Mouse (Mus musculus) heart, embryonic 12.5 days (tissue): ENCODE results near the gene P2rx2. TPM values are rescaled to one million over a fixed set of nuclear protein-coding genes. Genes with fewer than 3 reads are reported as not detected.

Experiments
- ATAC-seq: fragments of 200-750 bp; cut with Nextera tagmentation; 2 replicates; pipeline ENCODE4 v1.8.0; 2017; ENCODE audit warnings: moderate TSS enrichment, moderate library complexity; ENCODE audit not compliant: insufficient number of reproducible peaks, low FRiP score
- H3K27ac ChIP-seq: fragments of 300-500 bp; sonication (generic); 2 replicates; pipeline ENCODE4 v1.5.1; 2016; ENCODE audit warnings: mild to moderate bottlenecking, moderate library complexity; ENCODE audit not compliant: poor library complexity, severe bottlenecking
- H3K27me3 ChIP-seq: fragments of 300-500 bp; sonication (generic); replicated peaks from 2 replicates; pipeline ENCODE4 v1.6.1; 2016; ENCODE audit warnings: mild to moderate bottlenecking, moderate library complexity
- H3K36me3 ChIP-seq: fragments of 300-500 bp; sonication (generic); 2 replicates; pipeline ENCODE4 v1.6.1; 2016; ENCODE audit warnings: mild to moderate bottlenecking, moderate library complexity
- H3K4me1 ChIP-seq: fragments of 300-500 bp; sonication (generic); replicated peaks from 2 replicates; pipeline ENCODE4 v1.6.1; 2016; ENCODE audit warnings: mild to moderate bottlenecking
- H3K4me2 ChIP-seq: fragments of 300-500 bp; sonication (generic); 2 replicates; pipeline ENCODE4 v1.6.1; 2016; ENCODE audit warnings: mild to moderate bottlenecking, moderate library complexity
- H3K4me3 ChIP-seq: fragments of 300-500 bp; sonication (generic); 2 replicates; pipeline ENCODE4 v1.5.1; 2016; ENCODE audit warnings: mild to moderate bottlenecking
- H3K9ac ChIP-seq: fragments of 300-500 bp; sonication (generic); 2 replicates; pipeline ENCODE4 v1.6.1; 2016; ENCODE audit warnings: mild to moderate bottlenecking, moderate library complexity
- H3K9me3 ChIP-seq: fragments of 300-500 bp; sonication (generic); replicated peaks from 2 replicates; pipeline ENCODE4 v1.6.1; 2016; ENCODE audit warnings: mild to moderate bottlenecking, moderate library complexity
- WGBS: fragments of 180-500 bp; shearing (Covaris S2); methylation state at CpG from one replicate; pipeline ENCODE4 v1.1.7; 2016; 5-methylcytosine and 5-hydroxymethylcytosine counted together
- polyA plus RNA-seq: library from polyadenylated mRNA; unstranded; fragments of >200 nt; fragmentation: Nextera tagmentation; extraction: Ambion mirVana; gene quantifications from 2 replicates; pipeline ENCODE4 v1.2.1, GENCODE M21; 2016

P2rx2 gene
- polyA plus RNA-seq: 0.22 TPM in 1 of 2 replicates, not detected in the other

DNA sequence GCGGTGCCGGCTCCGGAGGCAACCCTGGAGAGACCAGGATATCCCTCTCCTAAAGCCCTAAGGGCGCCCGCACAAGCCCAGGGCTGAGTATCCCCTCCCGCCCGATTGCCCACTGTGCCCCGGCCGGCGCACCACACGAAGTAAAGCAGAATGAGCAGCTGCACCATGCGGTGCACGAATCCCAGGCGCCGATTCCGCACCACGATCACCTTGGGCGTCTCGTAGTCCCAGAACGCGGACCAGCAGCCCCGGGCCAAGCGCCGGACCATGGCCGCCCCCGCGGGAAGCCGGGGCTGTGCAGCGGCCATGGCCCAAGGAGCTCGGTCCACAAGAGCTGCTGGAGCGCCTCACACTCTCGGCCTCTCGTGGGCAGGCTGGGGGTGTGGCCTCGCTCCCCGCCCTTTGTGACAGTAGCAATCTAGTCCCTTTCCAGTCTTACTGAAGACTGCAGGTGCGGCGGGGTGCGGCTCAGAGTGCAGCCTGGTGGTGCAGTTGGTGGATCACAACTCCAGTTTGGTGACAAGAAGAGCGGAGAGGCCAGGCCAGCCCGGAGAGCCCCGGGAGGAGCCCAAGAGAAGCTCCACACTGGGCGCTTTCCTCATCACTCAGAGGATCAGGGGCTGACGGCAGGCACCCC is at the start of gene P2rx2:
Gene P2rx2, minus strand, starts transcription at position 565 of the 637 bp plus-strand sequence.
- ATAC-seq: peak; percentile 55
- 3% methylated on average over 43 of the region's 43 CpGs for WGBS
- H3K27me3 ChIP-seq: peaks cover 60% of the 10 kb centered on the region

DNA sequence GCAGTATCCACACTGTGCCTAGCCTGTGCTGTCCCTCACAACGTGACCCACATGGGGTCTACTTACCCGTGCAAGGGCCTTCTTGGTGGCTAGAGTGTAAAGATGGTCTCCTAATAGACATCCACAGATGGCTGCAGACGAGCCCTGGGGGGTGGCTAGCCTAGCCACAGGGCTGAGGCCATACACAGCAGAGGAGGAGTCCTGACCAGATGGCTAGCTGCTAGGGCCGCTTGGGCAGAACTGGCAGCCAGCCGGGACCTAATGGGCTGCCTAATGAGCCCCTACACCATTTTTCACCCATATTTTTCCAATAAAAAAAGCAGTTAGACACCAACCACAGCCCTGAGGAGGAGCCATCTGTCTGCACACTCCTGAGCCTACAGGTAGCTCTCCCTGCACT is 49.7 kb upstream of the P2rx2 start:
- H3K4me3 ChIP-seq: no peak overlapping the region
- H3K27ac ChIP-seq: no peak overlapping the region
- no peak overlapping the region for H3K9ac ChIP-seq
- peaks cover 9% of the 10 kb centered on the region for H3K4me1 ChIP-seq
- H3K27me3 ChIP-seq: no peaks in the 10 kb centered on the region
- H3K36me3 ChIP-seq: 0 out of 2 replicates have a peak, but pooled peaks cover 9% of the 10 kb centered on the region
- 81% methylated on average over 5 of the region's 5 CpGs for WGBS
- no peak for ATAC-seq
- H3K9me3 ChIP-seq: no peaks in the 10 kb centered on the region
- H3K4me2 ChIP-seq: no peak overlapping the region

More for the DNA sequence above, at the start of gene P2rx2:
- Histone ChIP-seq H3K4me3 (peak within 1 kb of the TSS; percentile 49), H3K36me3 (0 out of 2 replicates have a peak, but pooled peaks cover 6% of the 10 kb centered on the region), H3K27ac (no peak within 1 kb of the TSS), H3K4me2 (peak within 1 kb of the TSS; percentile 92), H3K4me1 (peaks cover 16% of the 10 kb centered on the region), H3K9me3 (no peaks in the 10 kb centered on the region), H3K9ac (peak within 1 kb of the TSS; percentile 63; the same call in 1 of the 2 replicates)

DNA sequence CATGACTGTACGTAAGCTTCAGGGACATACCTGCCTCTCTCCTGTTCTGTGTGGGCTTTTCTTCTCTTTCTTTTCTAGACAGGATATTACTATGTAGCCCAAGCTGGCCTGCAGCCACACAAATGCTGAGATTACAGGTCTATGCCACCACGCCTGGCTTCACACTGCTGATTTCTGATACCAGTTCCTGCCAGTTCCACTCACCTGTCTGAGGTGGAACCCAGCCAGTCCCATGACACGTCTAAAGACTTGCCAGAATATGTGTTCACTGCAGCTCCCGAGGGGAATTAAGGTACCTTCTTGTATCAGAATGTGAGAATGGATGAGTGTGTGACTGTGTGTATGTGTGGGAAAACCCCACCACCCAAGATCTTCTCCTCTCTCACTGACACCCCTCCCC is 47.6 kb upstream of the P2rx2 start:
- Histone ChIP-seq H3K9me3 (no peaks in the 10 kb centered on the region), H3K27ac (no peak overlapping the region), H3K4me2 (no peak overlapping the region), H3K27me3 (peaks cover 9% of the 10 kb centered on the region), H3K4me1 (peaks cover 19% of the 10 kb centered on the region), H3K4me3 (no peak overlapping the region), H3K36me3 (0 out of 2 replicates have a peak, but pooled peaks cover 9% of the 10 kb centered on the region), H3K9ac (no peak overlapping the region)
- 81% methylated on average over 4 of the region's 4 CpGs for WGBS
- no peak for ATAC-seq

DNA sequence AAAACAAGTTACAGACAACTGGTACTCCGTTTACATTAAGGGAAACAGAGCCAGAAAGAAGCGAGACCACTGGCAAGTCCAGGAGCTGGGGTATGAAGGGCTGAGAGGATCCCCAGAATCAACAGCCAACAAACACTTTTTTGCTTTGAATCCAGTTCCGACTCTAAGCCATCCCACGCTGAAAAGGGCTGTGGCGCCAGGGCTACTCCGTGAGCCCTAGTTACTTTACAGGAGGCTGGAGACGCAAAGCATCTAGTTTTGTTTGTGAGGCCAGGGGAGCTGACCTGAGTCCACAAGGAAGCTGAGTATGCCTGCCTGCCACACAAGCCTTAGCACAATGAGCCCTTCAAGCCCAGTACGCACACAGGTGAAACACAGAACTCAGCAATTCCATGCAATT is 44.3 kb upstream of the P2rx2 start:
- Histone ChIP-seq H3K4me1 (peaks cover 27% of the 10 kb centered on the region), H3K36me3 (0 out of 2 replicates have a peak, but pooled peaks cover 1% of the 10 kb centered on the region), H3K27ac (no peak overlapping the region), H3K9ac (peak overlapping the region; percentile 64), H3K4me3 (peak overlapping the region; percentile 63), H3K4me2 (peak overlapping the region; percentile 85), H3K27me3 (peaks cover 15% of the 10 kb centered on the region), H3K9me3 (no peaks in the 10 kb centered on the region)
- ATAC-seq: no peak
- WGBS: 21% methylated on average over 8 of the region's 8 CpGs

DNA sequence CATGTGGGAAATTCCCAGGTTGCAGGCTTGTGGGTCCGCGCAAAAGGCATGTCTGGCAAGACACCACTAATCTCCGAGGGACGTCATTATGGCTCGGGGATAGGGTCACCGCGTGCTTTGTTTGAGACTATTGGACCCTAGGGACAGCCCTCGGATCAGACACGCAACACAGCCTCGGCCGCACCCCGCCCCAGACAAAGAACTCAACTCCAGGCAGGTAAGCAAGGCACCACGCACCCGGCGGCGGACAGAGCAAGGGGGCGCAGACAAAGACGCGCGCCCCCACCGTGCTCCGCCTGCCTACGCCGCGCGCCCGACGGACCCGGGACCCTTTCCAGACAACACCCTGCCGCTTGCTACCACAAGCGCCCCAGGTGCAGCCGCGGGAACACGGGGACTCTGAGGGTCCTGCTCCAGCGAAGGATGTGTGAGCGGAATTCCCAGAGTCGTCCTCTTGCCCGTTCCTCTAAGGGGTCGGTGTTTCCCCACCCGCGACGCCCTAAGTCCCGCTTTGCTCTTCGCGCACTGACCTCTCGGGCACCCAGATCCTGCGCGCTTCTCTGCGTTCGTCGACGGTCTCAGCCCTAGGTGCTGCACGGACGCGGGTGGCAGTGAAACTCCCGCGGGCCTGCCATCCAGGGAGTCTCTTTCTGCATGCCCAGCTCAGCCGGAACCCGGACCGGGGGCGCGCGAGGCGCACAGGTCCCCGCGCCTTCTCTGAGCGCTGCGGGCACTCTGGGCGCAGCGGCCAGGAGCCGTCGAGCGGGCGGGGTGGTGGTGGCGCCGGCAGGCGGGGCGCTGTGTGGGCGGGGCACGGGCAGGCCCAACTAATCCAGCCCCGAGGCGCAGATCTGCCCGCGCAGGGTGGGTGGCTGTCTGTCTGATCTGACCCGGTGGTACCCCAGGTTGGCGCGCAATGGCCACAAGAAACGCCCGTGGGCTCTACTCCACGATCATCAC is 43.6 kb upstream of the P2rx2 start:
- WGBS: 1% methylated on average over 90 of the region's 90 CpGs
- no peak overlapping the region for H3K27ac ChIP-seq

GRCm38 (mm10) chr5:110385263-110385662 is 42.3 kb upstream of the P2rx2 start:
- no peak overlapping the region for H3K9ac ChIP-seq
- no peak overlapping the region for H3K27ac ChIP-seq
- peaks cover 4% of the 10 kb centered on the region for H3K36me3 ChIP-seq
- WGBS: 46% methylated on average over 4 of the region's 4 CpGs
- H3K4me3 ChIP-seq: no peak overlapping the region
- no peak for ATAC-seq
- H3K4me1 ChIP-seq: peaks cover 27% of the 10 kb centered on the region
- H3K4me2 ChIP-seq: peak overlapping the region; percentile 85
- peaks cover 15% of the 10 kb centered on the region for H3K27me3 ChIP-seq
- H3K9me3 ChIP-seq: no peaks in the 10 kb centered on the region

More for the DNA sequence above, 43.6 kb upstream of the P2rx2 start:
- peak; percentile 80 for ATAC-seq
- peak overlapping the region; percentile 64 for H3K9ac ChIP-seq
- H3K4me2 ChIP-seq: peak overlapping the region; percentile 85
- H3K9me3 ChIP-seq: no peaks in the 10 kb centered on the region
- no peaks in the 10 kb centered on the region for H3K36me3 ChIP-seq
- peak overlapping the region; percentile 63 for H3K4me3 ChIP-seq
- H3K27me3 ChIP-seq: peaks cover 15% of the 10 kb centered on the region
- peaks cover 27% of the 10 kb centered on the region for H3K4me1 ChIP-seq

DNA sequence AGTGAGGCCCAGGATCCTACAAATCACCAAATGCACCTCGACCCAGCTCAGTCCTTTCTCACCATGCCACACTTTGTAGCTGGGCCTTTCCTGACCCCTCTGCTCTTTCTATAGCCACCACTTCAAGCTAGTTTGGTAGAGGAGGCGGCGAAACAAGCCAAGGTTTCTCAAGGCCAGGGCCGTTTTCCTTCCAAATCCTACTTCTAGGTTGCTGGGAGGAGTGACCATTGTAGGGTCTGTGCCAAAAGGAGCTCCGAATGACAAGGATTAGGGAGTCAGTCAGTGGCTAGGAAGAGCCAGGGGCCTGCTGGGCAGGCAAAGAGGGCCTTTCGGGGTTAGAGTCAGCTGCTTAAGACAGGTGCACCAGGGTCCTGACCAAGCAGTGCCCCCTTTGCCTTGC is 41.5 kb upstream of the P2rx2 start:
- Histone ChIP-seq H3K36me3 (peaks cover 5% of the 10 kb centered on the region), H3K4me2 (no peak overlapping the region), H3K9me3 (no peaks in the 10 kb centered on the region), H3K4me3 (no peak overlapping the region), H3K4me1 (peaks cover 20% of the 10 kb centered on the region), H3K27ac (no peak overlapping the region), H3K9ac (no peak overlapping the region), H3K27me3 (peaks cover 15% of the 10 kb centered on the region)
- ATAC-seq: no peak
- 85% methylated on average over 6 of the region's 6 CpGs for WGBS

- no peaks in the 10 kb centered on the region for H3K9me3 ChIP-seq
- H3K4me1 ChIP-seq: peaks cover 12% of the 10 kb centered on the region
- no peak overlapping the region for H3K27ac ChIP-seq
- ATAC-seq: no peak
- H3K27me3 ChIP-seq: no peaks in the 10 kb centered on the region
- H3K4me3 ChIP-seq: no peak overlapping the region
- no peak overlapping the region for H3K9ac ChIP-seq
- H3K4me2 ChIP-seq: no peak overlapping the region
- H3K36me3 ChIP-seq: peaks cover 46% of the 10 kb centered on the region
- 87% methylated on average over 4 of the region's 4 CpGs for WGBS
Measured at GRCm38 (mm10) chr5:110379823-110380222, 36.8 kb upstream of the P2rx2 start.

DNA sequence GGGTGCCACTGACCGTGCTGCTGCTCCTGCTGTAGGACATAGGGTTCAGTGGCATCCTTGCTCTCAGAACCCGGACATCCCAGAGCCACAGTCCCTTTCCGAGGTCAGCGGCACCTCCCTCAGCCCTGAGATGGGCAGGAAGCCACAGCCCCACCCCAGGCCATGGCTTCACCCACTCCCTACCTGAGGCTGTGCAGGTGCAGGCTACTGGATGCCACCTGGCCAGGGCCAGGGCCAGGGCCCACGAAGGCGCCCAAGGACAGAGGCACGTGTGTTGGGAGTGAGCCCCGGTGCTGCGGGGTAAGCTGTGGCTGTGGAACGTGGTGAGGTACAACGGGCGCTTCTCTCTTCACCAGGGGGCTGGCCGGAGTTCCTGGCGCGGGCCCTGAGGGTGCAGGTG is 36.1 kb upstream of the P2rx2 start:
- H3K27ac ChIP-seq: no peak overlapping the region
- peaks cover 12% of the 10 kb centered on the region for H3K4me1 ChIP-seq
- no peak overlapping the region for H3K9ac ChIP-seq
- H3K4me2 ChIP-seq: no peak overlapping the region
- no peak overlapping the region for H3K4me3 ChIP-seq
- H3K9me3 ChIP-seq: no peaks in the 10 kb centered on the region
- no peak for ATAC-seq
- 87% methylated on average over 15 of the region's 15 CpGs for WGBS
- H3K36me3 ChIP-seq: peaks cover 50% of the 10 kb centered on the region
- H3K27me3 ChIP-seq: no peaks in the 10 kb centered on the region

- 24% methylated on average over 17 of the region's 20 CpGs for WGBS
- H3K9ac ChIP-seq: no peak overlapping the region; the same call in 1 of the 2 replicates
- ATAC-seq: peak; percentile 60
- no peak overlapping the region for H3K27ac ChIP-seq
- no peaks in the 10 kb centered on the region for H3K9me3 ChIP-seq
- H3K4me1 ChIP-seq: peaks cover 12% of the 10 kb centered on the region
- H3K4me2 ChIP-seq: peak overlapping the region; percentile 30
- no peaks in the 10 kb centered on the region for H3K27me3 ChIP-seq
- H3K4me3 ChIP-seq: no peak overlapping the region
- H3K36me3 ChIP-seq: peaks cover 57% of the 10 kb centered on the region
Measured at GRCm38 (mm10) chr5:110378181-110378583, 35.2 kb upstream of the P2rx2 start.

DNA sequence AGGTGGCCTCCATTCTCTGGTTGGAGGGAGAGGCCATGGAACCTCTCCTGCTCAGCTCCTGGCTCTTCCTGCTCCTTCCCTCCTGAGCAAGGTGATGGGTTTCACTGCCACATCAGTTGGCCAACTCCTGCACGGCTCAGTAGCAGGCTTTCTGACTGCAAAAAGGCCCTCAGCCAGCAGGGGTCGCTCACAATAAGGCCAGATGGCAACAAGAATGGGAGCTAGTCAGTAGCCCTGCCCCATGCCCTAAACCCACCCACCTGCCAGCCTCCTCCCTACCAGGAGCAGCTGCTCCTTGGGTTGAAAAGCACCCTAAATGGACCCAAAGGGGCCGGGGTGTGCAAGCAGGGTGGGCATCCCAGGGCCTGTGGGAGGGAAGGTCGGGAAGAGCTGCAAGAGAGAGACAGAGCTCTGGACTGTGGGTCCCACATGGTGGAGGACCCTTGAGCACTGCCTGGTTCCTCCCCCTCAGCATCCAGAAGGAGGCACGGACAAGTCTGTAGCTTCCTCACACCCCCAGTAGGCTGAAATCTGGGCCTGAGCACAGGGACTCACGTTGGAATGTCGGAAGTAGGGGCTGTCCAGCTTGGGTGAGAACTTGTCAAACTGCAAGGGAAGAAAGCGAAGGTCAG is 33.9 kb upstream of the P2rx2 start:
- 51% methylated on average over 8 of the region's 8 CpGs for WGBS
- peaks cover 12% of the 10 kb centered on the region for H3K4me1 ChIP-seq
- peaks cover 59% of the 10 kb centered on the region for H3K36me3 ChIP-seq
- no peak overlapping the region for H3K4me2 ChIP-seq
- no peak overlapping the region for H3K9ac ChIP-seq
- no peak overlapping the region for H3K4me3 ChIP-seq
- no peaks in the 10 kb centered on the region for H3K9me3 ChIP-seq
- no peak for ATAC-seq
- H3K27me3 ChIP-seq: no peaks in the 10 kb centered on the region
- no peak overlapping the region for H3K27ac ChIP-seq
